Mouse (Mus musculus) megakaryocyte-erythroid progenitor cell, adult 5-6 weeks (primary cell): ENCODE results near the gene Gm35315. TPM values are rescaled to one million over a fixed set of nuclear protein-coding genes. Genes with fewer than 3 reads are reported as not detected.
"Not testable (repeated sequence)": the region's sequence is repeated elsewhere in the genome, so short reads cannot be mapped to it uniquely, and the experiment has no call there.

ENCODE experiments used
- ATAC-seq: replicated peaks from 2 replicates; pipeline ENCODE4 v1.8.0; 2016; ENCODE audit warnings: mild to moderate bottlenecking, inconsistent platforms; ENCODE audit not compliant: severe bottlenecking, poor library complexity, low FRiP score, low TSS enrichment
- total RNA-seq, 2 experiments: library from RNA; stranded (forward) in 1 of 2; stranded (reverse) in 1 of 2; fragments of 200-1000, 215-1000 nt in 1 of 2; fragments of >200 nt in 1 of 2; fragmentation: Nextera tagmentation in 1 of 2; gene quantifications; 2 replicates each; pipeline ENCODE4 v1.2.3; 2014 to 2017

Gm35315 gene
- 3.3 and 5.4 TPM in 2 replicates for total RNA-seq (2014; fragmentation: Nextera tagmentation)
- total RNA-seq (2017): 1.4 and 4.0 TPM in 2 replicates

DNA sequence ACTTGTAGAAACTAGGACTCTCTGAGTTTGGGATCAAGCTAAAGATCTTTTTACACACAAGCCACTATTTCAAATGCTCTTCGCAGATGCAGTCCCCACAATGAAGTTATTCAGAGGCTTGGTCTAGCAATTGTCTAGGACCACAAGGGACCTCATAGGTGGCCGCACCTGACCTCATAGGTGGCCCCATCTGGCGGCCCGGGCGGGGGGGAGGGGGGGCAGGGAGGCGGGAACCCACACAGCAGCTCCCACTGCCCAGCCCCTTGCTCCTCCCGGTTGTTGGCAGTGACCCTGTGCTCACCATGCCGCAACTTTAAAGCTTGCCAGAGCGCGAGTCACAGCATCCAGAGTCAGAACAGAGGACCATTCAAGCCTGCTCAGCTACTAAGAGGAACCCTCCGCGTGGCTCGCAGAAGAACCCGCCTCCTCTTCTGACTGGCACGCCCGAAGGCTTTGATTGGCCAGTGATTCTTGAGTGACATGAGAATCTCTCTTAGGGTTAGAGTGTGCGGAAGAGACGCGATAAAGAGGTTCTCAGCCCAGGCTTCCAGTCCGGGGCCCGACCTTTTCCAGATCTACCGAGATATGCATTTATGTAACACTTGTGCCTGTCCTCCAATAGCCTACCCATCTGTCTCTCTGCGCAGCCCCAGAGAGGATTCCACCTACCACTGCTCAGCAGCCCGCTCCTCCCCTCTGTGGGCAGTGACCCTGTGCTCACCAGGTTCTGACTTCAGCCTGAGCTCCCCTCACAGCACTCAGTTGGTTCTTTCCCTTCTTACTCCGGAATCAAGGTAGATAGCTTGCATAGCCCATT, at the start of gene Gm35315:
Gene Gm35315 (minus strand): TSS at position 391 of the 817 bp plus-strand sequence.
- ATAC-seq: peak; percentile 99

DNA sequence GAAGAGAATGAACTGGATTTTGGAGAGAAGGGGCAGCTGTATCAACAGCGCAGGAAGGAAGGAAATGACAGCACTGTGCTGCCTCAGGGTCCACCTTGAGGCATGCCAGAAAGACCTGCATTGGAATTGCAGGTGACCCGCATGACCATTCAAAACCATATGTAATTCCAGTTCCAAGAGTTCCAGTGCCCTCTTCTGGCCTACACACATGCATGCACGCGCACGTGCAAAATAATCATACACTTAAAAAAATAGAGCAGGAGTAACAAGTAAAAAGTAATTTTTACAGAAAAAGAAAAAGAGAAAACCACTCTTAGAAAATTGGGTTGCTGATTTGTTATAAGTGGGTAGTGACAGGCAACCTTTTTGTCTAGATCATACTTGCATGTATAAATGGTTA, 48.8 kb upstream of the Gm35315 start:
- ATAC-seq: no peak

DNA sequence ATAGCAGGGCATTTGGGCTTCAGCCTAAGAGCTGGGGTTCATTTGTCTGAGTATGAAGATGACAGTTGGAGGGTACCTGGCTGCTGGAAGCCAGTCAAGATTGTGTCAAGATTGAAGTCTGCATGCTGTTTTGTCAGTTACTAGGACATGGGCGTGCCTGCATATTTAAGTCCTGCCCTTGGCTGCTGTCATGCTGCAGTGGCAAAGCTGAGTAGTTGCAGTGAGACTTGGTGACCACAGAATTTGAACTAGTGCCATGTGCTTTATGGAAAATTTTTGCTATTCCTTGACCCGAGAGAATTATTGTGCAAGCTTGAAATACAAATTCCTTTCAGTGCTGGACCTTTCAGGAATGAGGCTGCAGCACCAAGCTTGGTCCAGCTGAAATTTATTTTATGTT, 48.1 kb upstream of the Gm35315 start:
- ATAC-seq: peak; percentile 72

DNA sequence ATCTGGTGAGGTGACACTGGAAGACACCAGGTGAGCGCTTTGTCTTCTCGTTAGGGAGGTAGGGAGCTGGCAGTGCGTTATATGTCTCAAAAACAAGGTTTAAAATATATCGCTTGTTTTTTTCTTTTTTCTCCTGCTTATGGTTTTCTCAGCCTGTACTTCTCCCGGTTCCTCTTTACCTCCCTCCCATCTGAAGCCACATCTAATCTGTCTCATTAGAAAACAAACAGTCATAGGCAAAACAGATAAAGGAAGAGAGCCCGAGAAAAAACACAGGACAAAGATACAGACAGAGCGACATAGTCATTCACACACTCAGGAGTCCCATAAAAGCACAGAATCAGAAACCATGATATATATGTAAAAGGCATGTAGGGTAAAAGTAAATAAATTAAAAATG, 46.2 kb upstream of the Gm35315 start:
- ATAC-seq: no peak

DNA sequence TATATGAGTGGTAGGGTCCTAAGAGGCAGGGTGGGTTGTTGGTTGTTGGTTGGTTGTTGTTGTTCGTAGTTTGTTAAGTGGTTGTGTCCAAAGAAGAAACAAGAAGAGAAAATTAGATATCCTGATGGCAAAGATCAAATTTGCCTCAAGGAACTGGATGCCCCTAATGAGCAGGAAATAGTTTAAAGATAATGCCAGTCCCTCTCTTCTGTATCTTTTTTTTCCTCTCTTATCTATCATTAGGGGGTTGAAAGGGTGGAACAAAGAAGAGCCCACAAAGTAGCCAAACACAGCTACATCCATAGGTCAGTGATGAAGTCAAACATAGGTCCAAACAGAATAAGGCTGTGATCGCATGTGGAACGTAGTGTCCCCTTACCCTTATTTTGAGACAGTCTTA, 45.1 kb upstream of the Gm35315 start:
- ATAC-seq: no peak

DNA sequence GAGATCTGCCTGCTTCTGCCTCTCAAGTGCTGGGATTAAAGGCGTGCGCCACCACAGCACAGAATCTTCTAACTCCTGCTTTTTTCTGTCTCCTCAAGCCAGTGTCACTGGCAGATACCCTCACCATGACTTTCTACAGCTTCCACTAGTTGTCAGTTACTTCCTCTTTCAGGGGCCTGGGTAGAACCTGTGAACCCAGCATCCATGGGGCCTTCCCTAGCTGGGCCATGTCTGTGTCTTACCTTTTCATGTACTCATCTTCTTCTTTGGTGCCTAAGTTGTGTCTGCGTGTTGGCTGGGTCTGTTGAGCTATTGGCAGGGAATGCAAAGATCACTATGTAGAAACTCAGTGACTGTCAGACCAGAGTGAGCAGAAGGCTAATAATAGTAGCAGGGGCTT, 43.6 kb upstream of the Gm35315 start:
- ATAC-seq: no peak

DNA sequence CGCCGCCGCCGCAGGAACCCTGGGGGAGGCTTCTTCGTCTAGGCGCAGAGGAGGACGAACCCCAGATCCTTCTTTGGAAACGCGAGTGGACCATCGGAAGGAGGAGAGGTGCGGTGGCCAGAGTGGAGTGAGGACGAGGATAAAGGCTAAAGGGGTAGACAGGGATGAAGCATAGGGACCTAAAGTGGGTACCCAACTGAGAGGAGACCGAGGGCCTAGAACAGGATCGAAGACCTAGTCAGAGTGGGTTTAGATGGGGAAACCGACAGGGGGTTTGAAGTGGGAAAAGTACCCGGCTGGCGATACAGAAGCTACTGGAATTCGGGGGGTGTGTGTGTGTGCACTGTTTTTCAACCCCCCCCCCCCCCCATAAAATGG, 41.9 kb upstream of the Gm35315 start:
- ATAC-seq: peak; percentile 7

DNA sequence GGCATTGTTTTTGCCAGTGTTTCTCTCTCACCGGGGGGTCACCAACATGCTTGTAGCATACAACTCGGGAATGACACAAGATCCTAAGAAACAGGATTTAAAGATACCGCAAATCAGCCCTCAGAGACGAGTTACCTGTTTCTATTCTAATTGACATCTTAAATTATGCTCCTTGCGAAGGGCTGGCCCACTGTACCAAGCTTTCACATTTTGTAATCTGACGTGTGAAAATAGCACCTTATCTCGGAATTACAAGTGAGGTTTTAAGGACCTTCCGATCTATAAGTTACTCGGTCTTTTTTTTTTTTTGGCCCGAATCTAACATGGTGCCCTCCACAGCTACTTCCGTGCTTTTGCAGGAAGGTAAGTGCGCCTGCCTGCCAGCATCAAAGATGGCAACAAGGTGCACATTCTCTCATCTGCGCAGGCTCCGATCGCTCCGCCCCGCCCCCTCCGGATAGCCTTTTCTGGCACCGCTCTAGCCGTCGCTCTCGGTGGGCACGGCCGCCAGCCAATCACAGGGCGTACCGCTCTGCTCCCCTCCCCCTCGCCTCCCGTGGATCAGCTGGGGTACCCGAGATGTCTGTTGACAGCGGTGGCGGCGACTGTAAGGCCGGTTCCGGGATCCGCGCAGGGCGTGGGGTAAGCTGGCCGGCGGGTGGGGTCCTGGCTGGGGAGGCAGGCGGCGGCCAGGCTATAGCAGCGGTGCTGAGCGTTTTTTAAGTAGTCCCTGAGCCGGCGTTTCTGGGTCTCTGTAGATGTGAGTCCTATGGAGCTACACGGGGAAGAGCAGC, 41.3 kb upstream of the Gm35315 start, which contains the start of gene Chfr:
Gene Chfr (plus strand): TSS at position 550 of the 794 bp plus-strand sequence.
- peak; percentile 99 for ATAC-seq

DNA sequence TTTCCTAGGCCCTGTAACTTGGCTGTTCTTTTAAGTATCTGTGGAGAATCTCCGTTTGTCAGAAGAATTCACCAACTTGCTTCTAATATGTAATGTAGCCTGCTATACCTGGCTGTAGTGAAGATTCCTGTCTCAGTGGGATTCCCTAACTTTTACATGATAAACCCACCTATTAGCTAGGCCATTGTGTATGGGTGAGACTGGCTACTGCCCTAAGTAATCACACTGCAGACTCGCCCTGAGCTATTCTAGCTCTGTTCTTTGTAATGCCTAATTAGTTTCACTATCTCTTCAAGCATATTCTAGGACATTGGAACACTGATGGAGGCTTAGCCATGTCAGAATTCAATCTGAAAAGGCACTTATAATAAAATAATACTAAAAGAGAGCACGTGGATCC, 28.2 kb upstream of the Gm35315 start:
- ATAC-seq: not testable (repeated sequence)

DNA sequence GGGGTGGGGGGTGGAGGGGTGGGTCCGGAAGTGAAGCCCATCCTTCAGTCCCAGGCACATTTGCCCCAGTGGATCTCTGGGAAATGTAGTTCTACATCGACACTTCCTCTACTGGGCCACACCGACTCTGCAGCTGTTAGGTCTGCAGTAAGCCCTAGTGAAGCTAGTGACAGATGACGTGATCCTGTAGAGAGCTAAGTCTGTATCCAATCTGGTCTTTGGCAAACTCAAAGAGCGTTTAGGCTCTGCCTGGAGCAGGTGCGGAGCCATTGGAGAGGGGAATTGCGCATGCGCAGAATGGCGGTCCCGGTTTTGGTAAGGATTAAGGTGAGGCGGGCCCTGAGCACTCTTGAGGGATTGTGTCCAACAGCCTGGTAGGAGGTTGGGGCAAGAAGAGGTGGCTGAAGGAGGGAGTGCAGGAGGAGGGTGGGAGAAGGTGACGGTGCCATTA, 15.8 kb upstream of the Gm35315 start, which contains the start of gene Zfp605:
Gene Zfp605 (plus strand): TSS at position 102 of the 451 bp plus-strand sequence.
- ATAC-seq: peak; percentile 61

DNA sequence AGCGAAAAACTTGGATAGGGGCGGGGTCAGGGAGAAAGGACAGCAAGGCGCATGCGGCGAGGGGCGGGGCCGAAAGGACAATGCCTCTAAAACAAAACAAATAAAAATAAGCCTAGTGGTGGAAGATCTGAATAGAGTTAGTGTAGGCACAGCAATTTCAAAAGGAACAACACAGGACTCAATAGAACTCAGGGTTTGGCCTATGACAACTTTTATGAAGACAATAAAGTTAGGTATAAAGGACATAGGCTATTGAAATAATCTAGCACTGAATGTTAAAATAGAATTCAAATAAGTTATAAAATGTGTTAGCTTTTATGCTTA, 14.0 kb upstream of the Gm35315 start:
- no peak for ATAC-seq

DNA sequence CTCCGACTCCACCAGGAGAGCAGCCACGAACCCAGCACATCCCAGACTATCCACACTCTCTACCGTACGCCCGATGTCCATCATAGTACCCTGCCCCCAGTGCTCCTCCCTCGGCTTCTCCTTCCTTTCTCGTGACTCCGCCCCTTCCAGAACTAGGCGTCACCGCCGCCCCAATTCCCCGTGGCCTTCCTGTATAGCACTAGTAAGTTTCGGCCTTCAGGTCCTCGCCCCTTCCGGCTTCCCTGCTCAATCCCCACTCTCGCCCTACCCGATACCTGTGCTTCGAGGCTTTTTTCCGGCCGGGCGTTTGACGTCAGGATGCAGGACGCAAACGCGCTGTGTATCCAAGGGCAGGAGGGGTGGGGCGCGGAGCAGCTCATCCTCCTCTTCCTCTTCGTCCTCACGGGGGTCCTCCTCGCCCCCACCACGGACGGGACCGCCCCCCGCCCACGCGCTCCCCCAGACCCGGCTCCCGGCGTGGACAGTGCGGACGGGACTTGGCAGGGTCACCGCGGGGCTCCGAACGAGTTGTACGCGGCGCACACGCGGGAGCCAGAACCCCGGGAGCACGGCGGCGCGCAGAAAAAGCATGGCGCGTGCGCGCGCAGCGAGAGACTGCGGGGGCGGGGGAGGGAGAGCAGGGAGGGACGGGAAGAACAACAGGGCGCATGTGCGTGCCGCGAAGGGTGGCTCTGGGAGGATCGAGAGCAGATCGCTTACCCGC, 13.5 kb upstream of the Gm35315 start, which contains the start of gene Gtpbp6:
Gene Gtpbp6 (minus strand): TSS at position 617 of the 724 bp plus-strand sequence.
- peak; percentile 73 for ATAC-seq

DNA sequence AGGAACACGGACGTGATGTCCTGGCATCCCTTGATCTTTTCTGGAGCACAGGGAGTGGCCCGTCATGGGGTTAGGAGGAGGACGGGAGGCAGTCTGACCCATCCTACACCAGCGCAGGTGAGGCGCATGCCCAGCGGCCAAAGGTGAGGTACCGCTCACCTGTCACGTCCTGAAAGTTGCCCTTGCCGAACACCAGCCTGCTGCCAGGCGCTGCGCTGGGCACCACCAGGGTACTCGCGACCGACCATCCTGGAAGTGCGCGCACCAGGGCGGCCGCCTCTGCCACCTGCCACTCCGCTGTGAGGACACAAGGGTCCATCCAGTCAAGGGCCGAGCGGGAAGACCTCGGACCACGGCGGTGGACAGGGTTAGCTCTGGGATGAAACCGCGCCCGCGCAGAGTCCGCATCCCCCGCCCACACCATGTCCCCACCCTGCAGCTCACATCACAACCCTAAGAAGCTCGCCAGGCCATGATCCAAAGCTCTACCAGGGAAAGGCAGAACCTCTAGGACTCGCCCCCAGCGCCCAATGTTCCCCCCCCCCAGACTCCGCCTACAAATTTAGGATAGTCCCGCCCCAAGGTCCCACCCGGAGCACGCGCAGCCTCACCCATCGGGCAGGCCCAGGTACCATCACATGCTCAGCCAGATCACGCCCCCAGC, 12.8 kb upstream of the Gm35315 start:
- ATAC-seq: no peak

DNA sequence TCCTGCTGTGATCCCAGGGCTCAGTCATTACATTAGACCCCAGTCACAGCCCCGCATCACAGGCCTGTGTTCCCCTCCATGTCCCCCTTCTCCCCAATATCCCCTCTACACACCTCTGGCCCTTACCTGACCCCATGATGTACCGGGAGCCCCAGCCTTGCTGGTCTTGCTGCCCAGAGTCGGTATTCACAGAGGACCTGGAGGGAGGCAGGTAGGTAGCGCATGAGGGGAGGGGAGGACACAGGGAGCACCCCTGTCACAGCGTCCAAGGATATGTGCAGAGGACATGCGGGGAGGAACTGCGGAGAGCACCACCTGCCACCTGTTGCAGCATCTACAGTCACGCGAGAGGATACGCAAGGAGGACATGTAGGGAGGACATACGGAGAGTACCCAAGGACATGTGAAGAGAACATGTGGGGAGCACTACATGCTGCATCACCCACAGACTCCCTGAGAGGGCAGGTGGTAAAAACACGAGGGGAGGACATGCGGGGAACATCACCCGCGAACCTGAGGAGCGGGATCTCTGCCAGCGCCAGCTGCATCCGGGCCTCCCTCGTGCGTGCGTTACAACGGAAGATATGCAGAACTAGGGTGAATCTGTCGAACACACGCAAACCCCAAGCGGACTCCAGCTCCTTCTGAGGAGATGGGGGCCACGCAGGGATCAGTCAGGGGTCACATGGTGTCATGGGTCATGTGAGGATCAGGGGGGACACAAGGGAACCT, 12.1 kb upstream of the Gm35315 start:
- no peak for ATAC-seq

DNA sequence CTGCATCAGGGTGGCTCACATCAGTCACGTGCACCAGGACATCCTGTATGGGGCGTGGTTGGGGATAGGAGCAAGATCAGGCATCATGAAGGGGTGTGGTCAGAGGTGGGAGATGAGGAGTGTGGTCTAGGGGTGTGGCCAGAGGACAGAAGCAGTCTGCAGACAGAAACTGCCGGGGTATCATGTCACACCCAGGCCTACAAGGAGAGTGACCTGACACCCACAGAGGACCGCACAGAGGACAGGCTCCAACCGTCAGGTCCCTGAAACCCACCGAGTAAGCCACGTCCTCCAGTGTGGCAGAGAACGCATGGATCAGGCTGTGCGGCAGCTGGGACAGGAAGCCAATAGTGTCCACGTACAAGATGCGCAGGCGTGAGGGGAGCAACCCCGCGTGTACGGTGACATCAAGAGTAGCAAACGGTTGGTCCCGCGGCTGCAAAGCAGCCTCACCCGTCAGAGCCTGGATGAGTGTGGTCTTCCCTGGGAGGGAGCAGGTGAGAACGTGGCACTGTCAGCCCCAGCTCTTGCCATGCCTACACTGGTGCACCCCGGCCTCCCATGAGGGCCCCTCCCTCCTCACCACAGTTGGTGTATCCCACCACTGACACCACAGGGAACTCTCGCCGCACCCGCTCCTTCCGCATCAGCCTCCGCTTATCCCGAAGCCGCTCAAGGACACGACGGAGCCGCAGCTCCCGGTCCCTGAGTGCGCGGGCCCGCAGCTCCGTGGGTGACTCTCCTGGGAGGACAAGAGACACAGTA, 10.6 kb upstream of the Gm35315 start:
- ATAC-seq: no peak

DNA sequence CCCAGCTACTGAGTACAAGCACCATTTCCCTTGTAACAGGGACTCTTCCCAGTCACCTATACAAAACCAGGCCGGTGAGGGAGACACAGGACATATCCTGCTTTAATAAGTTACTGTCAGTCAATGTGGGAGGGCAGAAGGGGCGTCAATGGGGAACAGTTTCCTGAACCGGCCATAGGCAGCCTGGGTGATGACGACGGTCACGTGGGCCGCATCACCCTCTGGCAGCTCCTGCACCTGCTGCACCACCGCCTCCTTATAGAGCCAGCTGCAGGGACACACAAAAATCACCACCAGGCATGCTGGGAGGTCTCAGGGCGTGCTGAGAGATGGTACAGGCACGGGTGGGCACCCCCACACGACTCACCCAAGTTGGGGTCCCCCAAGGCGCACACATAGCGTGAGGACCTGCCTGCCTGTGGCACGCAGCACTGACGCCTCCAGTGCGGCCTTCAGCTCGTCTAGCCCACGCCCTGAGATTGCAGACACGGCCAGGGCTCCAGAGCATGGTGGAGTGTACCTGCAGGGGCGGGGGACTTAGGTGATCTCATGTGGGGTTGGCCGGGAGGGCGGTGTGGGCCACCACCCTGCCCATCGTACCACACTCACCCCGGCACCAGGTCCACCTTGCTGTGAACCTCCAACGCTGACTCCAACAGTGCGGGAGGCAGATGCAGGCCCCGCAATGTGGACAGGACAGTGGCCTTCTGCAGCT, 9.8 kb upstream of the Gm35315 start:
- ATAC-seq: no peak

DNA sequence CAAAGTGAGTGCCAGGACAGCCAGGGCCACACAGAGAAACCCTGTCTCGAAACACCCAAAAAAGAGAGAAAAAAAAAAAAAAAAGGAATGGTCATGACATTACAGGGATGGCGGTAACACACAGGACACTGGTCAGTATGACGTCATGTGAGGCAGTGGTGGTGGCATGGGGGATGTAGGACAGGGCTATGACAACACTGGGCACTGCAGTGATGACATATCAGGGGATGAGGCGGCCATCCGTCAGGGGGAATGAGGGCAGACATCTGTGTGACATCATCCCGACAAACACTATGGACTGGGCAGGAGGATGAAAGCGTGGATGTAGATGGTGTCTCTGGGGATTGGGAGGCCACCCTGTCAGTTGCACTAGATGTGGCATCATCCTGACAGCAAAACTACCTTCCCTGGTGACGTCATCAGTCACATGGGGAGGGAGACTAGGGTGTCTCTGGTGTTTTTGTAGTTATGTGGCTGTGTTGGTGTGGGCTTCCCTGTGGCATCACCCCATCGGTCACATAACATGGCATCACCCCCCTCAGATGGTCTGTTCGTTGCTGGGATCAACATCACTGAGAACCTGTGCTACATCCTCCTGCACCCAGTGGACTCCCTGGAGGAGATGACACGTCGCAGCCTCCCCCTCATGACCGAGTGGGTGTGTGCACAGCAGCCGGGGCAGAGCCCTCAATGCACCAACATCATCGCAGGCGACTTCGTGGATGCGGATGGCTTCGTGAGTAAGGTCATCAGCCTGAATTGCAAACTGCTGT, 8.8 kb upstream of the Gm35315 start:
- no peak for ATAC-seq
